Mouse (Mus musculus) bone marrow, adult 2 months (tissue): ENCODE data around the gene Chchd6.

Source experiments
- CTCF ChIP-seq: fragments of 200-500 bp; IDR thresholded peaks from 2 replicates; pipeline ENCODE4 v1.5.1; 2011; ENCODE audit warnings: low read length, control low read depth; ENCODE audit not compliant: control insufficient read depth, insufficient read depth
- POLR2A ChIP-seq: fragments of 200-500 bp; IDR thresholded peaks from 2 replicates; pipeline ENCODE4 v1.6.1; 2011; ENCODE audit warnings: low read depth, mild to moderate bottlenecking, control low read depth, low read length, borderline replicate concordance; ENCODE audit not compliant: control insufficient read depth

- TF ChIP-seq CTCF (no peak), POLR2A (no peak)
These were observed 133.9 kb downstream of the Chchd6 start for GRCm38 (mm10) chr6:89461250-89462222.
